Mouse (Mus musculus) liver, adult 2 months (tissue): Measurements from ENCODE around the gene Lin7a.

Source experiments
- CTCF ChIP-seq: fragments of 200-500 bp; IDR thresholded peaks from 2 replicates; pipeline ENCODE4 v1.5.1; 2011; ENCODE audit warnings: low read depth, low read length, control low read depth
- POLR2A ChIP-seq: fragments of 200-500 bp; IDR thresholded peaks from 2 replicates; pipeline ENCODE4 v1.6.1; 2011; ENCODE audit warnings: low read length, control low read depth; ENCODE audit not compliant: insufficient read depth; ENCODE audit errors: extremely low read depth

DNA sequence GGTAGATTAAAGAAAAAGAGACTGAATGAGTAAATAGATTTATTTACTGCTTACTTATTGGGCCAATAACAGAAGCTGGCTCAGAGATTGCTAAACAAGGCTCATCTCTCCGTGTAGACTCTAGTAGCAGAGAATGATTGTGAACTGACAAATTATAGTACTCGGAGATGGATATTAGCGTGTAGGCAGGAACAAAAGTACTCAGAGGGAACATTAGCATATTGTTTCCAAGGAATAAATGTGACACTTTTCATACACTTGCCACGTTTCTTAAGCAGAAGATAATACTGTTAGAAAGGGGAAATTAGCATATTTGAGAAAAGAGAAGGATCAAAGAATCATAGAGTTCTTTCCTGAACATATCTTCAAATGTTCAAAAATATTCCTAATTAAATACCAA lies 133.9 kb downstream of the Lin7a start:
- TF ChIP-seq POLR2A (no peak), CTCF (no peak)
